Mouse (Mus musculus) kidney, embryonic 14.5 days (tissue): ENCODE data around the gene Pbld2. TPM values are rescaled to one million over a fixed set of nuclear protein-coding genes. Genes with fewer than 3 reads are reported as not detected.

ENCODE experiments used
- ATAC-seq: fragments of 200-750 bp; cut with Nextera tagmentation; 2 replicates; pipeline ENCODE4 v1.8.0; 2017; ENCODE audit warnings: moderate number of reproducible peaks, mild to moderate bottlenecking, moderate TSS enrichment, moderate library complexity; ENCODE audit not compliant: low FRiP score, low TSS enrichment
- H3K27ac ChIP-seq: fragments of 300-500 bp; sonication (generic); 2 replicates; pipeline ENCODE4 v1.5.1; 2014; ENCODE audit warnings: low read depth, mild to moderate bottlenecking, low read length, moderate library complexity, mixed read lengths
- H3K27me3 ChIP-seq: fragments of 300-500 bp; sonication (generic); 2 replicates; pipeline ENCODE4 v1.6.1; 2014; ENCODE audit warnings: mild to moderate bottlenecking, low read length; ENCODE audit not compliant: control insufficient read depth, insufficient read depth
- H3K36me3 ChIP-seq: fragments of 300-500 bp; sonication (generic); 2 replicates; pipeline ENCODE4 v1.6.1; 2014; ENCODE audit warnings: low read length, mixed read lengths; ENCODE audit not compliant: control insufficient read depth, insufficient read depth
- H3K4me1 ChIP-seq: fragments of 300-500 bp; sonication (generic); 2 replicates; pipeline ENCODE4 v1.6.1; 2014; ENCODE audit warnings: low read length, mixed read lengths; ENCODE audit not compliant: control insufficient read depth, insufficient read depth
- H3K4me2 ChIP-seq: fragments of 300-500 bp; sonication (generic); replicated peaks from 2 replicates; pipeline ENCODE4 v1.6.1; 2014; ENCODE audit warnings: low read depth, mild to moderate bottlenecking, low read length
- H3K4me3 ChIP-seq: fragments of 300-500 bp; sonication (generic); 2 replicates; pipeline ENCODE4 v1.5.1; 2014; ENCODE audit warnings: mild to moderate bottlenecking, low read length
- H3K9ac ChIP-seq: fragments of 300-500 bp; sonication (generic); 2 replicates; pipeline ENCODE4 v1.6.1; 2014; ENCODE audit warnings: low read depth, mild to moderate bottlenecking, low read length, moderate library complexity
- H3K9me3 ChIP-seq: fragments of 300-500 bp; sonication (generic); 2 replicates; pipeline ENCODE4 v1.6.1; 2016; ENCODE audit warnings: low read length; ENCODE audit not compliant: control insufficient read depth
- WGBS: fragments of 180-500 bp; shearing (Covaris S2); extraction: QIAGEN DNeasy Blood & Tissue Kit; methylation state at CpG from one replicate; pipeline ENCODE4 v1.1.7; 2014; 5-methylcytosine and 5-hydroxymethylcytosine counted together
- polyA plus RNA-seq: library from polyadenylated mRNA; unstranded; fragments of >200 nt; fragmentation: Nextera tagmentation; extraction: Ambion mirVana; gene quantifications from 2 replicates; pipeline ENCODE4 v1.2.1, GENCODE M21; 2014

Pbld2 gene
- polyA plus RNA-seq, 1 experiment from 2014 or later = 2.7 TPM

DNA sequence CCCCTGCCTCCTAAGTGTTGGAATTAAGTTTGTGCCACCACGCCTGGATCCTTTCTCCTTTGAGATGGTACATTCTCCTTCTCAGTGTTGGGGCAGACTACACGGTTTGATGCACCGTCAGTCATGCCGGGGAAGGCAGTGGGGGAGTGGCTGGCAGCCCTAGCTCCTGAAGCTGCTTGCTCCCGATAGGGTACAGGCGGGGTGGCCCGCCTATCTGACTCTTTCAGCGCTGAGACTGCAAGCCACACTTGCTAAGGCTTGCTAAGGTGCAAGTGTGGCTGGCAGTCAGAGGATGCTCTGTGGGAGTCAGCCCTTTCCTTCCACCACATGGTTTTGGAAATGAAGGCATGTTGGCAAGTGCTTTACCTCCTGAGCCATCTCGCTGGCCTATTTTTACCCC, 23.5 kb upstream of the Pbld2 start:
- Histone ChIP-seq H3K36me3 (peaks cover 87% of the 10 kb centered on the region), H3K9ac (no peak overlapping the region), H3K27ac (no peak overlapping the region), H3K4me3 (no peak overlapping the region), H3K4me2 (no peak overlapping the region), H3K27me3 (no peaks in the 10 kb centered on the region), H3K4me1 (no peaks in the 10 kb centered on the region), H3K9me3 (no peaks in the 10 kb centered on the region)
- ATAC-seq = peak; percentile 79
- WGBS = 49% methylated on average over 9 of the region's 9 CpGs

DNA sequence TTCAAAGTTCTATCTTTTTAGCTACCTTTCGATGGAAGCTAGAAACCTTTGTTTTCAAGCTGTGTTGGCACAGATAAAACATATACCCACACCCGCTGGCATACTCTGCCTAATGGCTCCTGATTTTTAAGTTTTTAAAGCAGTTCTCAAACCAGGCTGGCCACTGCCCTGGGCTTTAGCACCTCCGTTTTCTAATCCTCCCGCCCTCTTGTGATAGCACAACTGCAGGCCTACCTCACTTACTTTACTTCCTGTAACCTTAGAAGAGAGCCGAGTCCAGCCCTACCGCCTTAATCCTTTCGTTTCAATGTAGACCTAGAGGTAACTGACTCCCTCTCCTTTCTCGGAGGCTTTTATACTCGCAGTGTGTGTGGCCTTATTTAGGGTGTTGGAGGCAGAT, 20.9 kb upstream of the Pbld2 start:
- H3K36me3 ChIP-seq = peaks cover 85% of the 10 kb centered on the region
- no peaks in the 10 kb centered on the region for H3K27me3 ChIP-seq
- no peak overlapping the region for H3K9ac ChIP-seq
- WGBS = 52% methylated on average over 9 of the region's 9 CpGs
- H3K4me1 ChIP-seq = no peaks in the 10 kb centered on the region
- H3K4me2 ChIP-seq = no peak overlapping the region
- ATAC-seq = no peak
- no peak overlapping the region for H3K27ac ChIP-seq
- H3K9me3 ChIP-seq = no peaks in the 10 kb centered on the region
- no peak overlapping the region for H3K4me3 ChIP-seq

DNA sequence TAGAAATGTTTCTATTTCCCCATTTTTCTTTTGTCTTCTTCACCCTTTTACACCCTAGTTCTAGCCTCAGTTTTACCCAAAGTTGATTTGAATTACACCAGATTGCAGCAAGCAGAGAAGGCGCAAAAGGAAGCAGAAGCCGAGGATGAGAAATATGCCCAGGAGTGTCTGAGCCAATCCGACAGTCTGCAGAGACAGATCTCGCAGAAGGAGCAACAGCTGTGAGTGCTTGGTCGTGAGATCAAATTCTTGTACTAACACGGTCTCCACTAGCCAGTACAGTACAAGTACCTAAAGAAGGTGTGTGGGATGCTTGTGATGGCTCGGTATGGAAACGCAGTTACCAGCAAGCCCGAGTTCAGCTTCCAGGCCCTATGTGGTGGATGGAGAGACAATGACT, 19.6 kb upstream of the Pbld2 start:
- 88% methylated on average over 9 of the region's 9 CpGs for WGBS
- Histone ChIP-seq H3K27me3 (no peaks in the 10 kb centered on the region), H3K4me2 (no peak overlapping the region), H3K4me3 (no peak overlapping the region), H3K9me3 (no peaks in the 10 kb centered on the region), H3K9ac (no peak overlapping the region), H3K4me1 (no peaks in the 10 kb centered on the region), H3K27ac (no peak overlapping the region), H3K36me3 (peaks cover 81% of the 10 kb centered on the region)
- ATAC-seq = no peak

DNA sequence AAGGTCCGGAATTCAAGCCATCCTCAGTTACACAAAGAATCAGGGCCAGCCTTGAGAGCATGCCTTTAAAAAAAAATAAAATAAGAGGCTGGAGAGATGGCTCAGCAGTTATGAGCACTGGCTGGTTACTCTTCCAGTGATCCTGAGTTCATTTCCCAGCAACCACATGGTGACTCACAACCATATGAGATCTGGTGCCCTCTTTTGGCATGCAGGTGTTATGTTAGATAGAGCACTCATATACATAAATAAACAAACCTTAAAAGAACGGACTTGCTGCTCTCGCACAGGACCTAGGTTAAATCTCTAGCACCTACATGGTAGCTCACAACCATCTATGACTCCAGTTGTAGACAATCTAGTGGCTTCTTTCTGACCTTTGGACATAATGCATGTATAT, 15.9 kb upstream of the Pbld2 start:
- Histone ChIP-seq H3K9ac (no peak overlapping the region), H3K36me3 (peaks cover 82% of the 10 kb centered on the region), H3K27ac (no peak overlapping the region), H3K27me3 (no peaks in the 10 kb centered on the region), H3K4me2 (no peak overlapping the region), H3K4me3 (no peak overlapping the region), H3K4me1 (no peaks in the 10 kb centered on the region), H3K9me3 (no peaks in the 10 kb centered on the region)
- ATAC-seq = no peak
- 67% methylated on average over 3 of the region's 3 CpGs for WGBS

DNA sequence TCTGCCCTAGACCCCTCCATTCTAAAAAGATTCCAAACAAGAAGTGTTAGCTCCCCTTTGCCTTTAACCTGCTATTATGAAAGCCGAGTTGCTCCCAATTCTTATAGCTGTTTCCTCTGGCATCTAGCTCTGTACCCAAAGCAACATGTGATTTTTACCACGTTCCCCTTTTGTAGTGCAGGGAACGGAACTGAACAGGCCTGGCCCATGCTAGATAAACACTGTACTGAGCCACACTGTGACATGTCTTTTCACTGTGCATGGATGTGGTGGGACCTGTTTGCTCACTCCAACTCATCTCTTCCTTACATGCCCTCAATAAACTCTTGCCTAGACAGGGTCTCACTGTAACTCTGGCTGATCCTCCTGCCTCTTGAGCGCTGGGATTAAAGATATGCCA, 13.8 kb upstream of the Pbld2 start:
- Histone ChIP-seq H3K4me2 (no peak overlapping the region), H3K4me3 (no peak overlapping the region), H3K36me3 (peaks cover 85% of the 10 kb centered on the region), H3K27me3 (no peaks in the 10 kb centered on the region), H3K4me1 (no peaks in the 10 kb centered on the region), H3K27ac (no peak overlapping the region), H3K9me3 (no peaks in the 10 kb centered on the region), H3K9ac (no peak overlapping the region)
- ATAC-seq = no peak
- 89% methylated on average over 4 of the region's 4 CpGs for WGBS

DNA sequence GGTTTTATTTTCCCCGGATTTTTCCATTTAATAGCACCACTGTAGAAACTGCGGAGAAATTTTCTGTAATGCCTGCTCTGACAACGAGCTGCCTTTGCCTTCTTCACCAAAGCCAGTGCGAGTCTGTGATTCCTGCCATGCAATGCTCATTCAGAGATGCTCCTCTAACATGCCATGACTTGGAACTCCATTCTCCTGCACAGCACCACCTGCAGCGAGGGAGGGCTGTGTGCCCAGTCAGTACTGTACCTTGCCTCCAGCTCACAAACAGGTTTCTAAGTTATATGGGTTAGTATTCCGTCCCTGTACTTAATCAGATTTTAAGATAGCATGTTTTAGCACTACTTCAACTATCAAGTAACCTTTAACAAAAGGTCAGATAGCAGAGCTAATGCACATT, 12.6 kb upstream of the Pbld2 start:
- no peak overlapping the region for H3K4me3 ChIP-seq

DNA sequence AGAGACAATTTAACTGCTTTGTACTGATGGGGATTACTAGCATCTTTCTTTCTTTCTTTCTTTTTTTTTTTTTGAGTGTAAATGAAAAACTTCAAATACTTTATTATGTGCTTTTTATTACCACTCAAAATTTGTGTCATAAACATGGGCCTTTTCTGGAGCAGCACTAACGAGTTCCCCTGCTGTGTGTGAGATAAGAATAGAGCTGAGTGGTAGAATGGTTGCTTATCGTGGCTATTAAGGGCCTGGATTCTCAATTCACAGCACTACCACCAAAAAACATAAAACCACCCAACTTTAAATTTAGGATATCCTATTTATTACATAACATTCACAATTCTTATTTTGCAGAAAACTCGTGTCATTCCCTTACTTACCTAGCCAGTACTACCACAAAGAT, 10.6 kb upstream of the Pbld2 start:
- 77% methylated on average over 3 of the region's 3 CpGs for WGBS
- Histone ChIP-seq H3K4me2 (no peak overlapping the region), H3K4me1 (no peaks in the 10 kb centered on the region), H3K9ac (no peak overlapping the region), H3K4me3 (no peak overlapping the region), H3K36me3 (peaks cover 87% of the 10 kb centered on the region), H3K27ac (no peak overlapping the region), H3K9me3 (no peaks in the 10 kb centered on the region), H3K27me3 (no peaks in the 10 kb centered on the region)
- ATAC-seq = no peak

More for the DNA sequence above, 12.6 kb upstream of the Pbld2 start:
- 93% methylated on average over 6 of the region's 6 CpGs for WGBS
- peaks cover 91% of the 10 kb centered on the region for H3K36me3 ChIP-seq
- no peak overlapping the region for H3K9ac ChIP-seq
- no peak overlapping the region for H3K27ac ChIP-seq
- H3K4me1 ChIP-seq = no peaks in the 10 kb centered on the region
- no peak for ATAC-seq
- H3K27me3 ChIP-seq = no peaks in the 10 kb centered on the region
- no peak overlapping the region for H3K4me2 ChIP-seq
- H3K9me3 ChIP-seq = no peaks in the 10 kb centered on the region

DNA sequence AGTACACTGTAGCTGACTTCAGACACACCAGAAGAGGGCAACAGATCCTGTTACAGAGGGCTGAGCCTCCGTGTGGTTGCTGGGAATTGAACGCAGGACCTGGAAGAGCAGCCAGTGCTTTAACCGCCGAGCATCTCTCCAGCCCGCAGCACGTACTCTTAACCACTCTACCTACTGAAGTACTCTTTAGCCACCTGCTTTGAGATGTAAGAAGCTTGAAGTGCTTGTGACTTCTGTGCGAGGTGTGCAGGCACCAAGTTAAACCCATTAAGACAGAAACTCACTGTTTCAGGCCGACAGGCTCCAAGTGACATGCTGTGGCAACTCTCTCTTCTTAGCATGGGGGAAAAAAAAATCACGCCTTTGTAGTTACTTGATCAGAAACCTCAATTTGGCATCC, 9.9 kb upstream of the Pbld2 start:
- Histone ChIP-seq H3K27me3 (no peaks in the 10 kb centered on the region), H3K9me3 (no peaks in the 10 kb centered on the region), H3K36me3 (peaks cover 85% of the 10 kb centered on the region), H3K4me2 (no peak overlapping the region), H3K4me3 (no peak overlapping the region), H3K27ac (no peak overlapping the region), H3K9ac (no peak overlapping the region), H3K4me1 (no peaks in the 10 kb centered on the region)
- no peak for ATAC-seq
- WGBS = 89% methylated on average over 9 of the region's 9 CpGs

DNA sequence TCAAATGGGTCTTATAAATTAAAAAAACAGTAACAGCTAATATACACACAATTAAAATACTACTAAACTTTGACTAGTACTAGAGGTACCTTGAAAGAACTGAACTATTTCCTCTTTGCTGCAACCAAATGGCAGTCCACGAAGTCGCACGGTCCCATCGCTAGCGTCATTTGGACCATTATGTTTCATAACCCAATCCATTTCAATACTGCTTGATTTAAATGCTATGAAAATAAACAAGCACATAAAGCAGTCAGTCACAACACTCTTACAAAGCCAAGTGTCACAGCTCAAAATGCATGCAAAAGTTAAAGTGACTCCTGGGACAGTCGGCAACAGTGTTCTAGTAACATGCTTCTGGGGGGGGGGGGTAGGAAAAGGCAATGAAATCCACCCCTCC, 4.8 kb upstream of the Pbld2 start:
- Histone ChIP-seq H3K27ac (no peak overlapping the region), H3K9me3 (no peaks in the 10 kb centered on the region), H3K9ac (no peak overlapping the region), H3K27me3 (no peaks in the 10 kb centered on the region), H3K4me2 (no peak overlapping the region), H3K4me3 (no peak overlapping the region), H3K4me1 (peaks cover 13% of the 10 kb centered on the region), H3K36me3 (peaks cover 39% of the 10 kb centered on the region)
- ATAC-seq = no peak
- WGBS = 72% methylated on average over 6 of the region's 6 CpGs

DNA sequence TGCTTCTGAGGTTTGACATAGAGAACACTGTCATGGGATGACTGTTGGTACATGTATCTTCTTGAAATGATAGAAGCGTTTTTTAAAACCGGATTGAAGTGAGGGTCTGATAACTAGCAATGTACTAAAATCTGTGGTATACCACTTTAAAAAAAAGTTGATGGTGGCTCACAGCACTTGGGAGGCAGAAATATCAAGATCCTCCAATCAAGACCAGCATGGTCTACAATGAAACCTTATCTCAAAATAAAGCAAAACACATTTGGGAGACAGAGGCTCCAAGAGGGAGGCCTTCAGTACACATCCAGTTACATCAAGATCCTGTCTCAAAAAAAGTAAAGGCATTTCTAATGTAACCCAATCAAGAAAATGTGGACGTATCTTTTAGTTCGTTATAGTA, 2.4 kb upstream of the Pbld2 start:
- Histone ChIP-seq H3K4me1 (peaks cover 24% of the 10 kb centered on the region), H3K9me3 (no peaks in the 10 kb centered on the region), H3K4me2 (peak overlapping the region; percentile 64), H3K27ac (no peak overlapping the region), H3K9ac (peak overlapping the region; percentile 99; the same call in 1 of the 2 replicates), H3K4me3 (peak overlapping the region; percentile 98), H3K27me3 (no peaks in the 10 kb centered on the region), H3K36me3 (peaks cover 15% of the 10 kb centered on the region)
- 46% methylated on average over 4 of the region's 4 CpGs for WGBS
- ATAC-seq = no peak
